Mouse (Mus musculus) fibroblast of lung, adult 2 months (primary cell): ENCODE measurements at regions not wholly inside any gene's neighbourhood (a gene's known extent, or its start where the extent isn't known, plus 50 kb on each side); places are given as distances from the start of the nearest gene placed in this dataset.
"Not testable (repeated sequence)": the region's sequence is repeated elsewhere in the genome, so short reads cannot be mapped to it uniquely, and the experiment has no call there.

Experiments used
- DNase-seq: peaks from one replicate; pipeline ENCODE4 v3.0.0-alpha.2; 2011; ENCODE audit warnings: low read depth

DNA sequence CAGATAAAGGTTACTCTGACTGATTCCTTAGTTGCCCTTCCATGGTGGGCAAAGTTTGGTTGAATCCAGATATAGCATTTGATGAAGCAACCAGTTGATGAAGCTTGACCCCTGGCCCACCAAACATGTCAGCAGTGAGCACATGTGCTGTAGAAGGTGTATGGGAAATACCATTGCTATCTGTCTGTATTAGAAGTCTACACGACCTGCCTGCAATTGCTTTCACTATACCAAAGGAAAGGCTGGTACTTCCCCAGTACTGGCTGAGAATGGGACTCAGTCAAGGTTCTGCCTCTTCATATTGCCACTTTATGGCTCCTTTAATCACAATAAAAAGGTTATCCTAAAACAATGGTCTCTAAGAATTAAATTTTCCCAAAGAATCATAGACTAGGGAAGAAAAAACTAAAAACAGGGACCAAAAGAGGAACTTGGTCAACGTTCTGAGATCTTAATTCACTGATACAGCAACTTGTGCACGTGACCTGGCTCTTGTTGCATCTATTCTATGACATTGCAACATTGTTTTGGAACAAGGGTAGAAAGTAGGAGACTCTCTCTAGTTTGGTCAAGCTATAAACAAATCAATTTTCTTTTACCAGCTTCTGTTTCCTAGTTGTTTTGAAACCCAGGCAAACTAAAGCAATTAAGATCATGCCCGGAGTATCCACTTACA lies 284.0 kb downstream of the Rapgef2 start:
- DNase-seq: no peak

DNA sequence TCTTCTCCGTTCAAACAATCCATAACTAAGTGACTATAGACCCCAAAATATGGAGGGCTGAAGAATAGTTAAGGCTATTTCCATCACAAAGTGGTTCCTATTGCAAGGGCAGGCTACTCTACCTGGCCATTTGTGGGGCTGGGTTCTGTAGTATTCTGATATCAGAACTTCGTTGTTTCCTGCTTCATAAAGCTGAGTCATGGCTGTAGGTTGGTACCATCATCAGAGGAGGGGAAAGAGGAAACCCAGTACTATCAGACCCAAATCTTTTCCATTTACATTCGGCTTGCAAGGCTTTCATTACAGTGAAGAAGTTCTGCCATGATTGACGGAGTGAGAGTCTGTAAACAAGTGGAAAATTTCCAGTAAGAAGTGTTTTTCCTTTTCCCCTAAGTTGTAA lies 284.6 kb downstream of the Rapgef2 start:
- DNase-seq: no peak

DNA sequence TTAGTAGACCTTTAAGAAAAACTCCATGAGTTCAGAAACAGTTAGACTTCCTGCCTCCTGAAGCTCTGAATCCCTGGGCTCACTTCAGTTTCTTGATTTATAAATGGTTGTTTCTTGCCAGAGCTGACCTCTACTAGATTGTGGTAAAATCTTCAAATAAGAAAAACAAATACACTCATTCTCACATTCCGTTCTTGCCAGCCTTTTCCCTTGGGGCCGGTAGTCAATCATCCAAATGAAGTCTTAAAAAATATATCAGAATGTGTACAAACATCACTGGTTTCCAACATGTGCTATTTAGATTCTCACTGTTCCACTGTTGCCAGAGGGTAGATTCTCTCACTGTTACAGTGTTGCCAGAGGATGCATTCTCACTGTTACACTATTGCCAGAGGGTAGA lies 286.0 kb downstream of the Rapgef2 start:
- DNase-seq: peak; percentile 16

DNA sequence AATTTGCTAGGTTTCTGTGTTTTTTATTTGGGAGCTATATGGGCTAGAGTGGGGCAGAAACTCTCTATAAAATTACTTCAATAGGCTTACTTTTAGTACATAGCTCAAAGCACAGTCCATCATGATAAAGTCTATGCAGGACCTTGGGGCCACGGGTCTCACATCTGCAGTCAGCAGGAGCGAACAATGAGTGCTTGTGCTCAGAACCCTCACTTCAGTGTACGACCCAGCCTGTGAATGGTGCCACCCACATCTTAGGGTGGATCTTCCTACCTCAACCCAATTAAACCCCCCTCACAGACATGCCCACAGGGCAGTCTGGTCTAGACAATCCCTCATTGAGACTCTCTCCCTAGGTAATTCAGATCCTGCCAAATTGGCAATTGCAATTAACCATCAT lies 286.5 kb downstream of the Rapgef2 start:
- no peak for DNase-seq

DNA sequence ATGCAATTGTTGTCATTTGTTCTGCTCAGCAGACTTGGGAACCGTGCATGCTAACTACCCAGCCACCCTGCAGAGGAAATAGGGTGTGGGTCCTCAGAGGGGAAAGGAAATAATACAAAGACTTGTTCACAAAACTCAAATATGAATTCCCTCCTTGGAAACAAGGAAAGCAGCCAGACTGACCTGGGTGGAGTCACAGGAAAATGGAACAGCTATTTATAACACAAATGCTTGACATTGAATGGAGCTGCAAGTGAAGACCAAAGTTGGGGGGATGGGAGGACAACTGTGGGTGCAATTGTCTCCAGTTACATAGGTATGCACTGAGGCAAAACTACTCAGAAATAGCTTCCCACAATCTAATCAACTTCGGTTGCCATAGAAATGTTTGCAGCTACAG lies 298.2 kb downstream of the Rapgef2 start:
- DNase-seq: no peak

DNA sequence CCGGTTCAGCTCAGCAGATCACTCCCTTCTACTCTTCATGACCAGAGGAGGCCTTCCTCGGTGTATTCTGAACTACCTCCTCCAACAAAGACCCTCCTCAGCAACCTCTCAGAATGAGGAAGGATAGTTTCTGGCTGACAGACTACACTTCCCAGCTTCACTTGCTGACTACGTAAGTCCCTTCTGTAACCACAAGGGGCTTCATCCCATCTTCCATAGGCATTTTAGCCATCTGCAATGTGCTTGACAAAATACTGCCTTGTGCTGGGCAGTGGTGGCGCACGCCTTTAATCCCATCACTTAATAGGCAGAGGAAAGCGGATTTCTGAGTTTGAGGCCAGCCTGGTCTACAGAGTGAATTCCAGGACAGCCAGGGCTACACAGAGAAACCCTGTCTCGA lies 299.6 kb downstream of the Rapgef2 start:
- DNase-seq: no peak

DNA sequence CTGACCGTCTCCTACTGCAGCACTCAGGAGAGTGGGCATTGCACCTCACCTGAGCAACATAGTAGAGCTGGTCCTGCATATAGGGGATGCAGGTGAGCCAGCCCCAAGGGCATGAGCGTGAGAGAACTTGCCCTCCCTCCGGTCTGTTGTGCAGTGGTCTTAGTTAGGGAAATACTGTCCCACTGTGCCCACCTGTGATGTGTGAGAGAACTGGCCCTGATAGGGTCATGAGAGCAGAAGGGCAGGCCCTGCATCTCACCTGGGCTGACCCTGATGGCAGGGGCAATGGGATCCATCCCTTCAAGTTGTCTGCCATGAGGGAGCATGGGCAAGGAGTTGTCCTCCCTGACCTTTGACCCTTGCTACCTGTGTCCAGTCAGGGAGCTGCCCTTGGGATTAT lies 305.3 kb downstream of the Rapgef2 start:
- DNase-seq: no peak

DNA sequence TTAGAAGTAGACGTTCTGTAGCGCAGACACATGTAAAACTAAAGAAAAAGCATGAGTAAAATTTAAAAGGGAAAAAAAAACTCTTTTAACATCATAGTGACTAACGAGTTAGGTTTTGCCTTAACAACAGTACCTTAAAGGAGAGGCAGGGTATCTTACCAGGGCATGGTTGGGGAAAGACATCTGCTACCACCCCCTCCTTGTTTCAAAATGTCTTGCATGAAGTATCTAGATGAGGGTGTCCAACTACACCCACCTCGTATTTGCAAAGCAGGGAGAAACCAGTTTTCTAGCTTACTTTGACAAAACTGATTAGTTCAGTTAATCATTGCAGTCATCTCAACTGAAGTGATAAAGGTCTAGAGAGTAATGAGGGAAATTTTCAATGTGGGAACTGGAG lies 307.5 kb downstream of the Rapgef2 start:
- no peak for DNase-seq

DNA sequence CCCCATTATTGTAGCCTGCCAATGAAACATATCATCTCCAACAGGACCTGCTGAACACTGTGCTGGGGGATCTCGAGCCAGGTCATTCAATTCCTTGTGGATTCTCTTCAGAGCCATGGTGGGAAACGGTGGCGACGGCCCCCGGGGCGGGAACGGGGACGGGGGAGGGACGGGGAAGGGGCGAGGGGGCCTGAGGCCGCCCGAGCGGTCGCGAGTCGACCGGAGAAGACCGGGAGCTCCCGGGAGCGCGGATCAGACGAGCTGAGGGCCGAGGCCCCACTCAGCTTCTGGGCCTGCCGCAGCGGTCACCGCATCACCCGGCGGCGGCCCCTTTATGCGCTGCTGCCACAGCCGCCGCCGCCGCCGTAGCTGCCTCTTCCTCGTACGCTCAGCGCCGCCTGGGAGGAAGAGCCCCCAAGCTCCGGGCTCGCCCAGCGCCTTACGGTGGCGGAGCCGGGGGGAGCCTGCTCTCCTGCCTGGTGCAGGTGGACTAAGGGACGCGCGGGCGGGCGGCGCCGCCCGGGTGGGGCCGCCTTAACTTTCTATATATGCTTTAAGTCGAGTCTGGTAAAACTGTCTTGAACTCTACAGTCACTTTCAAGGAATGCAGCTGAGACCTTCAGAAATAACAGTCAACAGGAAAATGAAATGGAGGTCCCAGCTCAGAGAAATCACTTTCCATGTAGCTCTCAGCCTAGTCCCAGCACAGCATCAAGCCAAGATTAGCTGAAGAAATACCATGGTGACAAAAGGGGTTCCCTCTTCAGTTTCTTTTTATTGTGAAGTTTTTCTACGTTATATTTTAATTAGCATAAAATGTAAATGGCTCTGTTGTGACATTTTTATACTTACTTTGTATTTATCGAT lies 319.4 kb downstream of the Rapgef2 start:
- DNase-seq: not testable (repeated sequence)

DNA sequence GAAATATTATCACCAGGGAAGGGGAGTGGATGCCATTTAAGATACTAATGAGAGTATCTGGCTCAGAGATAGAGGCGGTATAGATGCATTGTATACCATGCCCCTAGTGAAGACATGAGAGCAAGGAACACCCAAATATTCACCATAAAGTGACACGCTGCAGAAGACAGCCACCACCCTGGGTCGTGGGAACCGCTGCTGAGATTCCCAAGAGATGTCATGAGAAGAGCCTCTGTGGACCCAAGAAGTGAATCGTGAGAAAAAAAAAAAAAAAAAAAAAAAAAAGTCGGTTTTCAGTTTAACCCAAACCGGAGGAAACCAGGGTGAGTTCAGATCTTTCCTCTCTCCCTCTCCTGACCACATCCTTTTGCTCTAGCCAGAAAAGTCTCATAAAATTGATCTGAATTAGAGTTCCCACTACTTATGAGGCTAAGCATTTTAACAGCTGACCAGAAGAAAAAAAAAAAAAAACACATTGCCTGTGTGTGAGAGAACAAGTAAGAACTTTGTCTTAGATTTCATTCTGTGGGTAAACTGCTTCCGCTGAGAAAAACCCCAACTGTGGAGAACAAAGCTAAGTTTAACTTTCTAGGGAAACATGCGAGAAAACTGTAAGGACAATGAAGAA lies 322.0 kb downstream of the Rapgef2 start:
- DNase-seq: no peak

DNA sequence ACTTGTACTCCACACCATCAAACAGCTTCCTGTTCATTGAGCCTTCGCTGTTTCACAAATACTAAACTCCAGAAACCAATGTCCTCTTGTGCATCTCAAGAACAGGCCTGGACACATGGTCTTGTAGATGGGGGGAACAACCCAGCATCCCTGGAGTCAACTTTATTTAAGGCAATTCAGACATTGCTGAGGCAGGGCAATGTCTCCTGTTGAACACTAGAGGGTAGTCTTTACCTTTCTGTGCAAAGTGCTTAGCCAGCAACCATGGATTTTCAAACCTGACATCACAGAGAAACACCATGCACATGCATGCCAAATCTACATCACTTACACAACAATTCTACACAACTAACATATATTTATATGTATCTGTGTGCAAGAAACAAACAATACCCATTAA lies 327.5 kb downstream of the Rapgef2 start:
- DNase-seq: peak; percentile 21

DNA sequence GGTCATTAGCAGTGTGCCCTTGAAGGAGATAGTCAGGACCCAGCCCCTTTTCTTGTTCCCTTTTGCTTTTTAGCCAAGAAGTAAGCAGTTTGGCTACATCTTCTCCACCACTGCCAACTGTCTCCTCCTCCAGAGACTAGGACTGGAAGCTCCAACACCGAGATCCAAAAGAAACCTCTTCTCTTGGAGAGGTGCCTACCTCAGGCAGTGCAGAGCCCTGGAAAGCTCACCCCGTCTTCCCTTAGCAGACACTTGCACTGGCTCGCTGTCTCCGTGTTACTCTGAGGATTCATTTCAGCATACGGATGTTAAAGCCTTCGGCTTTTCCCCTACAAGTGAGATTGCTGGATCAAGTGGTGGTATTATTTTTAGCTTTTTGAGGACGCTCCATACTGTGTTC lies 331.0 kb downstream of the Rapgef2 start:
- no peak for DNase-seq

DNA sequence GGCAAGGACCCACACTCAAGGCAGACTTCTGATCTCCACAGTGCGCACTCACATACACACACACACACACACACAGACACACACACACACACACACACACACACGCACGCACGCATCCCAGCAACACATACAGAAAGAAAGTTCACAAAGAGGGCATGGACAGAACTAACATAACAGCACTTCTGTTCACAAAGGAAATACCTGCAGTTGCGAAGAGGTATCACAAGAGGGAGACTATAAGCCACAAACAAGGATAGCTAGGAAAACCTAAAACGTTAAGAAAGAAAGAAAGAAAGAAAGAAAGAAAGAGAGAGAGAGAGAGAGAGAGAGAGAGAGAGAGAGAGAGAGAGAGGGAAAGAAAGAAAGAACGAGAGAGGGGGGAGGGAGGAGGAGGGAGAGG lies 336.9 kb downstream of the Rapgef2 start:
- DNase-seq: not testable (repeated sequence)

DNA sequence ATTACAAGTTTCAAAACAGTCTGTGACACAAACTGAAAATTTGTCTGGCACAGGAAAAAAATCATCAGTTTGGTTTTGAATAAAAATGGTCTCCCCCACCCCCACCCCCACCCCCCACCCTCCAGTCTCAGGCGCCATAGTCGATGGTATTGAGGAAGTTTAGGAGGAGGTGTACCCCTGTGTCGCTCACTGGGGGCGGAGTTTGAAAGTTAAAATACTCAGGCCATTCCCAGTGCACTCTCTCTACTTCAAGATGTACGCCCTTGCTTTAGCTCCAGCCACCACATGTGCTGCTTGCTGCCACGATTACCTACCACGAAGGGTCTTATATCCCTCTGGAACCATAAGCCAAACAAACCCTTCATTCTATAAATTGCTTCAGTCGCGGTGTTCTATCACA lies 337.6 kb downstream of the Rapgef2 start:
- no peak for DNase-seq

DNA sequence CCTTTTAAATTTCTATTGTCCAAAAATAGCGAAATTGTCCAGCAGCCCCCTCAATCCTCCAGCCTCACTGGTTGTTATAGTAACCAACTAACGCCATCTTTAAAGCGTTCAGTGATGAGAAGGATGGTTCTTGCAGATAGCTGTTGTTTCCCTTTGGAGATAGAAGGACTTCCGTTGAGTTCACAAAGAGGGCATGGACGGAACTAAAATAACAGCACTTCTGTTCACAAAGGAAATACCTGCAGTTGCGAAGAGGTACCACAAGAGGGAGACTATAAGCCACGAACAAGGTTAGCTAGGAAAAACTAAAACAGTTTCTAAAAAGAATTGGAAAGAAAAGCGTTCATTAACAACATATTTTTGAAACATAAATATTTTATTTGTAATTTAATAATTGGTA lies 338.1 kb downstream of the Rapgef2 start:
- DNase-seq: peak; percentile 8

DNA sequence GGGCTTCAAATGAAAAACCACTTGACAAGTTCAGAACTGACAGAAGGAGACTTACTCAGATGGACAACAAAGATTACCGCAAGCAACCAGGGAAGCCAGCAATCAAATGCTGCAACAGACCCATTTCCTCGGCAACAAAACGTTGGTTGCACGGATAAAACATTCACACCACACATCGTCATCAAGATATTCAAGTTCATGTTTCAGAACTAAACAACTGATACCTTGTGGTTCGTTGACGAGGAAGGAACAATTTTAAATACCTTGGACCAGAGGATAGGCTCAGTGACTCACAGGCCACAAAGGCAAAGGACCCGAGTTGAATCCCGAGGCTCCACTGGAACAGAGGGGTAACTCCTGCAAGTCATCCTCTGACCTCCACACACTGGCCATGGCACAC lies 339.1 kb downstream of the Rapgef2 start:
- no peak for DNase-seq

DNA sequence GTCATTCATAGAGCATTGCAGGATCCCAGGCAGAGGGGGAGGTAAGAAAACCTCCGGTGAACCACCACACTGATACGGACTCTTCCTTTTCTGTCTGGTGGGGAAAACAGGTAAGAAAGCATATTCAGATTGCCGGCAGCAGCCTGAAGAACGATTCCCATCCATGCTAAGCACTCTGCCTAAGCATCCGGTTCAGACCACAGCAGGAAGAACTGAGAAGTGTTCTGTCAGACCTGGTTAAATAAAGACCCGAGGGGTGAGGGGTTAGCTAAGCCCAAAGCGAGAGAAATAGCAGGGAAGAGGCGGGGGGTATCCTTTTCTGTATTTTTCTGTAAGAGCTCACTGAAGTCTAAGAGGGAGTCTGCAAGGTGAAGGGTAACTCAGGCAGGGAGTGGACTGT lies 342.1 kb downstream of the Rapgef2 start:
- no peak for DNase-seq

DNA sequence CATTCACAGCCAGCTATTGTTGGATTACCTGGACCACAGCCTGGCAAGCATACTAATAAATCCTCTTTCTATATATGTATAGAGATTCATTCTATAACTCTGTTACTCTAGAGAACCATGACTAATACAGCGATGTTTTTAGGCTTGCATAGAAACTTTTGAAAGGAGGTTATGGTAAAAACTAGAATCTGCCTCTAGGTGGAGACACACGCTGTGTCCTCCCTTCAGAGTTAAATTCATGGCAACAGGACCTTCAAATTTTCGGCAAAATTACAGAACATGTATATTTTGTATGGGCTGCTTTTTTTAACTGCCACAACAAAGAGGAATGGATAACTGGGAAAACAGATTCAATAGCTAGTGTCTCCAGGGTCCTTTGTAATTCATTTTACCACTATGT lies 353.3 kb downstream of the Rapgef2 start:
- DNase-seq: no peak

DNA sequence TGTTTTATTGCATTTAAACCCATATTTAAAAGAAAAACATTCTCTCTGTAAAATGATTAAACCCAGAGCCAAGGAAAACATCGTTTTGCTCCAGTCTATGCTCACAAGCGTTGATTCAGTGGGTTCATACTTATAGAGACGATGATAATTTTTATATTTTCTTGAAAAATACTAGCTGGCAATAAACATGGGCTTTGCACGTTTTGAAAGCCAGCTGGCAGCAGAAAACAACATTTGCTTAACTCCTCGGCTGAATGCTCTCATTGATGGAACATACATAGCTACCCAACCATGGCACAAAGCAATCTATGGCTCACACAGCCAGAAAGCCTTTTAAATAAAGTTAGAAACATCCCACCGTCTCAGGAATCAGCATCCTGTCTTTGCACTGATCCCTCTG lies 366.5 kb downstream of the Rapgef2 start:
- DNase-seq: no peak

DNA sequence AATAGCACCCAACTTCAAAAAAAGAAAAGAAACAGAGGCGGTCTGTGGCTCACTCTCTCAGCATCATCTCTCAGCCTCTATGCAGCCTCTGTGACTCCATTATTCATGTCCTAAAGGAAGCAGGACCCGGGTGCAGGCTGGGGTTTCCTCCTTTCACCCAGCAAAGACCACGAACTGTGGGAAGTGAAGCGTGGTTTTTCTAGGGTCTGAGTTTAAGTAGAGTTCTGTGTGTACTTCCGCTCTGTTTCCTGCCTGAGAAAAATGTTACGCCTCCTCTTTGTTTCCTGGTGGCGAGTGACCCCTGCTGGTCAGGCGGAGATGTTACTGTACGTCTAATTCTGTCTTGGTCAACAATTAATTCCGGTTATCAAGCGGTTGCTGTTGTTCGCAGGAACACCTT lies 366.9 kb downstream of the Rapgef2 start:
- DNase-seq: peak; percentile 40

DNA sequence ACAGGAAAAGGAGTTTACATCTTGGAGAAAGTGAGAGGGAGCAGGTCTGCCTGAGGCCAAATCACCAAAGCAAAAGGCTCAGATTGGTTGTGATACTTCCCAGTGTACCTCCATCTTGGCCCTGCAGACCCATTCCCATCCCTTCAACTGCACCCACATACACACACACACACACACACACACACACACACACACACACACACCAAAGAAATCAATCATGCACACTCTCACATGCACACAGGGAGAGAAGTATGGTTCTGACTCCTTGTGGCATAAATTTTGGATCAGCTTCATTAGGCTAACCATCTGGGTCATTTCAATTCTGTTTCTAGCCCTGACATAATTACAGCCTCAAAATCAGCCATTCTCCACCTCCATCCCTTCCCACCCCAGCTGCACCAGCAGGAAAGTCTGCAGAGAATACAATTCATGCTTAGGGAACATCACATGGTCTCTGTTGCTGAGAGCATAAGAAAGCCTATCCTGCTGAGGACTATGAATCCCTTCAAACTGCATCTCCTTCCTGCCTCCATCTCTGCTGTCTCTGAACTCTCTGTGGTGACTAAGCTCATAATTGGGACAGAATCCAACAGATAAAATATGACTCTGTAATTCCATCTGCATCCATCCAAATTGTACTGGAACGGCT lies 378.0 kb downstream of the Rapgef2 start:
- no peak for DNase-seq

DNA sequence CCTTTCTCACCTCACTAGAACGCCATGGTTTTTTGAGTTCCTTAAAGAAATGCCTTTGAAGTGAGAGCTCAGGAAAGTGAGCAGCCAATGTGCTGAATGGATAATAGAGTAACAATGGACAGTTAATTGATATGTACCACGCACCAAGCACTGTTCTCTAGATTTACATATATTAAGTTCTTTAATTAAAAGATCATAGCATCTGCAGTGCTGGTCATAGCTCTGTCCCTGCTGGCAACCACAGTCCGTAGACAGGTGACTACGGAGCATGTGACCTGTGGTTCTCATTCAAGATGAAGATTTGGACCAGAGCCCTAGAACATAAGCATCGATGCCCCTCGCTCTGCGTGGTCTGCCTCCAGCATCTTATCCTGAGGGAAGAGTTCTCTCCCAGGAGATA lies 378.5 kb downstream of the Rapgef2 start:
- no peak for DNase-seq
